Mouse (Mus musculus): Measurements from ENCODE around the gene Nudt22. TPM values are rescaled to one million over a fixed set of nuclear protein-coding genes. Genes with fewer than 3 reads are reported as not detected.

Nudt22 gene
- total and polyA plus RNA-seq, 3 experiments: 25.5 to 44.5 (median 33.6) TPM

GRCm38 (mm10) chr19:6969665-6970381 is 26.1 kb downstream of the Nudt22 start:
- intact Hi-C loops (cut with DNase I): loop anchor here (1.0 kb wide), 1 partner anchor 46 kb away; no protein-coding TSS in a partner anchor
- H3K27ac ChIP-seq: peak overlapping the region; percentile 92
- DNase-seq: peak; percentile 86 to 89
- no peaks in the 10 kb centered on the region for H3K36me3 ChIP-seq (ENCODE audit: control insufficient read depth, insufficient read depth, low read length)
- H3K79me2 ChIP-seq (replicated peaks; ENCODE audit: control insufficient read depth, insufficient read depth, low read length): no peaks in the 10 kb centered on the region; the same call in 1 of the 2 replicates
- H3K4me3 ChIP-seq: peak overlapping the region; percentile 62
- H3K4me1 ChIP-seq (ENCODE audit: control insufficient read depth, insufficient read depth, low read length): peaks cover 2% of the 10 kb centered on the region
- WGBS: 1% methylated on average over 54 of the region's 55 CpGs
- H3K9ac ChIP-seq (ENCODE audit: low read depth, low read length): peak overlapping the region; percentile 94
- peak; percentile 61 for TF ChIP-seq POLR2A (IDR thresholded peaks at IDR 0.05; ENCODE audit: insufficient read depth, low read depth, low read length)
- TF ChIP-seq EP300 (IDR thresholded peaks at IDR 0.05; ENCODE audit: insufficient read depth, low read depth, low read length): no peak
- peak; percentile 81 for TF ChIP-seq CTCF (IDR thresholded peaks at IDR 0.05)
- H3K27me3 ChIP-seq (ENCODE audit: control insufficient read depth, insufficient read depth, low read length): no peaks in the 10 kb centered on the region

DNA sequence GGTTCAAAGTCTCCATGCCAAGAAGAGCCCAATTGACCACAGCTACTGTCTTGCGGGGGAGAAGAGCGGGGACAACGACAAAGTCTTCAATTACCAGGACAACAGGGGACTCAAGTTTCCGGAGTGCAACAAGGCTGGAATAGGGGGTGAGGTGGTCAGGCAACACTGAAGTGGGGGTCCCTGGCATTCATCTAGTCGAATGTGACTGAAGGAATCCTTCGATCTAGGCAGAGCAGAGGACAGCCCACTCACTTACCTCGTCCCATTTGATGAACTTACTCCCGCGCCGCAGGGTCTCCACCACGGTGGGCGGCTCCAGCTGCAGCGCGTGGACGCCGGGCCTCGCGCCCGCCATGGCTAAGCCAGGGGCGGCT is 26.6 kb downstream of the Nudt22 start:
- Histone ChIP-seq H3K79me2 (replicated peaks; ENCODE audit: control insufficient read depth, insufficient read depth, low read length) (no peaks in the 10 kb centered on the region; the same call in 1 of the 2 replicates), H3K27me3 (ENCODE audit: control insufficient read depth, insufficient read depth, low read length) (no peaks in the 10 kb centered on the region), H3K9ac (ENCODE audit: low read depth, low read length) (peak overlapping the region; percentile 94), H3K4me1 (ENCODE audit: control insufficient read depth, insufficient read depth, low read length) (peaks cover 2% of the 10 kb centered on the region), H3K36me3 (ENCODE audit: control insufficient read depth, insufficient read depth, low read length) (no peaks in the 10 kb centered on the region), H3K4me3 (peak overlapping the region; percentile 62), H3K27ac (peak overlapping the region; percentile 92)
- intact Hi-C loops (cut with DNase I): loop anchor here (1.0 kb wide), 1 partner anchor 45 kb away; no protein-coding TSS in a partner anchor
- 3% methylated on average over 19 of the region's 20 CpGs for WGBS
- DNase-seq: no peak
- TF ChIP-seq EP300 (IDR thresholded peaks at IDR 0.05; ENCODE audit: insufficient read depth, low read depth, low read length) (0 out of 2 replicates have a peak, but pooled peaks have one; percentile 4), POLR2A (IDR thresholded peaks at IDR 0.05; ENCODE audit: insufficient read depth, low read depth, low read length) (no peak), CTCF (IDR thresholded peaks at IDR 0.05) (no peak)

DNA sequence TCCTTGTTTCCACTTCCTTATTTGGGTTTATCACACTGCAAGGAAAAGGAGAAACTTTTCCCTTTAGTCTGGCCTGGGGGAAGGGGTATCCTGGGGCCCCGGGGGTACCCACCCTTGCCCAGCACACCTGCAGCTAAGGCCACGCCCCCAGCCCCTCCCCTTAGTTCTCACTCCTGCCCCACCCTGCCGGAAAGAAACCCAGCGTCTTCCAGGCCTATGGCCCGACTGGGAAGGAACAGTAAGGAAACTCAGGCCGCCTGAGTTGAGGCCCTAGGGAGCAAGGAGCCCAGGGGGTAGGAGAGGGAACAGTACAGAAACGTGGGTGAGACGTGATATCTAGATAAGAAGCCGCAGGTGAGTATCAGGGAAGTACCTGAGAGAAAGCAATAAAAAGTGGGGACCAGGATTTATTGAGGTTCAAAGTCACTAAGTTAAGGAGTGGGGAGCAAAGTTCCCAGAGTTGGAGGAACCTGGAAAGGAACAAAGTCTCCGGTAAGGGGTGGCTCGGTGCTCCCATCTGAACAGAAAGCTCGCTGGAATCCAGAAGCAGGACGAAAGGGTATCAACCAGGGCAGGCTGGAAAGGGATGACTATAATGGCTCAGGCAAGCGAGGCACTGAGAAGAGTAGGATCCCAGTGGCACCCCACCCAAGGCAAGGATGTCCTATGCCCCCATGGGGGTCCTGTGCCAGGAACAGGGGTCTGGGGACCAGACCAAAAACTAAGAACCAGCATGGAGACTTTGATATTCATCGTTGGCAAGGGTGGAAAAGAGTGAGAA is 27.2 kb downstream of the Nudt22 start:
- Histone ChIP-seq H3K27ac (peak overlapping the region; percentile 92), H3K4me1 (ENCODE audit: control insufficient read depth, insufficient read depth, low read length) (peaks cover 2% of the 10 kb centered on the region), H3K79me2 (replicated peaks; ENCODE audit: control insufficient read depth, insufficient read depth, low read length) (no peaks in the 10 kb centered on the region; the same call in 1 of the 2 replicates), H3K36me3 (ENCODE audit: control insufficient read depth, insufficient read depth, low read length) (no peaks in the 10 kb centered on the region), H3K4me3 (peak overlapping the region; percentile 62), H3K27me3 (ENCODE audit: control insufficient read depth, insufficient read depth, low read length) (no peaks in the 10 kb centered on the region), H3K9ac (ENCODE audit: low read depth, low read length) (peak overlapping the region; percentile 94)
- peak in 1 of 2 experiments; percentile 42 for DNase-seq
- WGBS: 25% methylated on average over 15 of the region's 15 CpGs
- intact Hi-C loops (cut with DNase I): loop anchor here (1.0 kb wide), 2 partner anchors 16 to 44 kb away; no protein-coding TSS in a partner anchor
- TF ChIP-seq CTCF (IDR thresholded peaks at IDR 0.05) (no peak), POLR2A (IDR thresholded peaks at IDR 0.05; ENCODE audit: insufficient read depth, low read depth, low read length) (no peak), EP300 (IDR thresholded peaks at IDR 0.05; ENCODE audit: insufficient read depth, low read depth, low read length) (no peak)

DNA sequence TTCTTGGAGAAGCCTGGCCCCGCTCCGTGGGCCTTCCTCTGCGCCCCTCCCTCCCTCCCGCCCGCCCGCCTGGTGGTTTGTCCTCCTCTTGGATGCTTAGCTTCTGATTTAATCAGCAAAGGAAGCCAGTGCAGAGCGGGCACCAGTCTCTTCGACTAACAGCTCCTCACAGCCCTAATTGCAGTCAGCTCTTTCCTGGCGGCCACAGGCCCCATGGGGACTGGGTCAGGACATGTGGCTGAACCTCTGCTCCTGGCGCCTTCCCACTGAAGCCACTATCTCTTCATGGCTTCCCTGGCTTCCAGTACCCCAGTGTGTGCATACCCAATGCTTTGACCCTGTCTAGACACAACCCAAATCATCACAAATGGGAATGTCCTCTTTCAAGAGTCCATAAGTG is 39.5 kb downstream of the Nudt22 start:
- intact Hi-C loops (cut with DNase I): no loop called here
- WGBS: 81% methylated on average over 10 of the region's 10 CpGs
- Histone ChIP-seq H3K4me1 (ENCODE audit: control insufficient read depth, insufficient read depth, low read length) (peaks cover 7% of the 10 kb centered on the region), H3K4me3 (no peak overlapping the region), H3K27me3 (ENCODE audit: control insufficient read depth, insufficient read depth, low read length) (no peaks in the 10 kb centered on the region), H3K36me3 (ENCODE audit: control insufficient read depth, insufficient read depth, low read length) (no peaks in the 10 kb centered on the region), H3K79me2 (replicated peaks; ENCODE audit: control insufficient read depth, insufficient read depth, low read length) (no peaks in the 10 kb centered on the region), H3K27ac (no peak overlapping the region), H3K9ac (ENCODE audit: low read depth, low read length) (no peak overlapping the region)
- no peak for TF ChIP-seq POLR2A (IDR thresholded peaks at IDR 0.05; ENCODE audit: insufficient read depth, low read depth, low read length)
- no peak for TF ChIP-seq EP300 (IDR thresholded peaks at IDR 0.05; ENCODE audit: insufficient read depth, low read depth, low read length)
- TF ChIP-seq CTCF (IDR thresholded peaks at IDR 0.05): no peak
- DNase-seq: no peak

DNA sequence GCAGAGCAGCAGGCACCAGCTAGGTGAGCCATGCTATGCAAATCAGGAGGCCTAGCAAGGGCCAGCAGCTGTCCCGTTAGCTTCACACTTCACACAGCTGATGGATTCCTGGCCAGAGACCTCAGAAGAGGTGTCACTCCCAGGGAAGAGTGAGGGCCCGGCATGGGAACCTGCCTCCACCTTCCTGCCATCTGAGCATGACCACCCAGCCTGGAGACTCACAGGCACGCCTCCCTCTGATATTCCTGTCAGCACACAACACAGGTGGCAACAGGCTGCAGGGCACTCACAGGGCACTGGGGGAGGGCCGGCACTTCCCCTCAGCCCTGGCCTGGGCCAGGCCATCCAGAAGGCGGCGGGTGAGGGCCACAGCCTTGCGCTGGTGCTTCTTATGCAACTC is 40.5 kb downstream of the Nudt22 start:
- H3K79me2 ChIP-seq (replicated peaks; ENCODE audit: control insufficient read depth, insufficient read depth, low read length): no peaks in the 10 kb centered on the region
- intact Hi-C loops (cut with DNase I): no loop called here
- H3K9ac ChIP-seq (ENCODE audit: low read depth, low read length): no peak overlapping the region
- TF ChIP-seq EP300 (IDR thresholded peaks at IDR 0.05; ENCODE audit: insufficient read depth, low read depth, low read length) (0 out of 2 replicates have a peak, but pooled peaks have one; percentile 29), POLR2A (IDR thresholded peaks at IDR 0.05; ENCODE audit: insufficient read depth, low read depth, low read length) (no peak), CTCF (IDR thresholded peaks at IDR 0.05) (peak; percentile 22)
- 64% methylated on average over 7 of the region's 7 CpGs for WGBS
- peak overlapping the region; percentile 7; the same call in 1 of the 2 replicates for H3K27ac ChIP-seq
- H3K27me3 ChIP-seq (ENCODE audit: control insufficient read depth, insufficient read depth, low read length): no peaks in the 10 kb centered on the region
- DNase-seq: peak in 1 of 2 experiments; percentile 49
- no peaks in the 10 kb centered on the region for H3K36me3 ChIP-seq (ENCODE audit: control insufficient read depth, insufficient read depth, low read length)
- H3K4me3 ChIP-seq: no peak overlapping the region
- H3K4me1 ChIP-seq (ENCODE audit: control insufficient read depth, insufficient read depth, low read length): peaks cover 7% of the 10 kb centered on the region
